Mouse (Mus musculus): Measurements from ENCODE around the gene Rsph14.

- TF ChIP-seq ZNF384 (IDR thresholded peaks at IDR 0.05; ENCODE audit: low read depth, low read length): no peak
- no peak for TF ChIP-seq HCFC1 (IDR thresholded peaks at IDR 0.05; ENCODE audit: borderline replicate concordance, insufficient read depth, low read length)
These were observed 28.5 kb upstream of the Rsph14 start for GRCm38 (mm10) chr10:75060843-75061235.
